ENCODE assay signal across 12 mouse cellular contexts in the genomic region with DNA sequence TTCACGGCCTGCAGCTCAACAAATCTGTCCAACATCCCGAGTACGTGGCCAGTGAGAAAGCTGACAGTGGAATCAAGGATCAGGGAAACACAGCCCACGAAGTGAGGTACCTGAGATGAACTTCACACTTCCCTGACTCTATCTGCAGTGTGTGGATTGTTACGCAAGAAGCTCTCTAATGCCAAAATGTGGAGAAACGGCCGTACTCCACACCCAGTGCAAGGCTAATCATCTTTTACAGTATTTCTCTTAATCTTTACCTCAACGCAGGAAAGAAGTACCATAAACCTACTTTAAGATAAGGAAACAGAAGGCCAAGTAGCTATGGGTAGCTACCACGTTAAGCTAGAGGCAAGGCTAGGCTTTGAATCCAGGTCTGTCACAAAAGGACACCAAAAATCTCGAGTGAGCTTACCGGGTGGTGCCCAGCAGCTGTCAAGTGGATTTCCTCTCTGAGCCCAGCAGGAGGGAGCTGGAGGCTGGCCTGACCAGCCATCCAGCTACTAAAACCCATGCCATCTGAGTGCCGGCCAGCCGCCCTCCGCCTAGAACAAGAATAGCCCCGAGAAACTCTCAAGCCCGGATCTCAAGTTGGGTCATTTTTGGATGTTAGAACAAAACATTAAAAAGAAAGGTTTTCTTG. TPM values are rescaled to one million over a fixed set of nuclear protein-coding genes. Genes with fewer than 3 reads are reported as not detected.
DNase-seq lines count a peak whose midpoint lies in the region; ATAC-seq and TF ChIP-seq lines count a peak whose summit lies in the region.
"Had no signal": no experiment of that assay in that cellular context is flagged by ENCODE, and none has a peak within 500 bp of the region (broad histone marks: within the 10 kb centered on the region; RNA-seq: fewer than 3 reads in every experiment).

No protein-coding gene starts in this region.

- no peaks in the 10 kb centered on the region for H3K9me3 ChIP-seq in neural tube, embryonic 15.5 days (replicated peaks)
- H3K9me3 ChIP-seq: megakaryocyte, embryonic 14.5 days; neural tube, embryonic 13.5 days had no signal

- H3K4me3 ChIP-seq in cerebellum, adult 2 months (replicated peaks; ENCODE audit: insufficient read depth, low read depth, low read length): no peak overlapping the region
- H3K4me3 ChIP-seq in neural tube, embryonic 15.5 days (replicated peaks): no peak overlapping the region
- H3K4me3 ChIP-seq: megakaryocyte, embryonic 14.5 days; neural tube, embryonic 13.5 days had no signal

- peaks cover 16% of the 10 kb centered on the region for H3K4me1 ChIP-seq in cerebellum, adult 2 months (ENCODE audit: control insufficient read depth, insufficient read depth, low read length)
- no peaks in the 10 kb centered on the region for H3K4me1 ChIP-seq in neural tube, embryonic 15.5 days
- H3K4me1 ChIP-seq: neural tube, embryonic 13.5 days had no signal

- TF ChIP-seq POLR2A in cerebellum, adult 2 months (IDR thresholded peaks at IDR 0.05; ENCODE audit: borderline replicate concordance, insufficient read depth, low read length): no peak

- TF ChIP-seq CTCF in cerebellum, adult 2 months (IDR thresholded peaks at IDR 0.05; ENCODE audit: borderline replicate concordance, insufficient read depth, low read depth, low read length): no peak

- DNase-seq in lung, adult 18-20 months: peak; percentile 23 to 24
- DNase-seq in lung, postnatal 4 days: no peak
- DNase-seq in cerebellum, adult 2 months: peak; percentile 63 to 75
- DNase-seq in gastrocnemius, postnatal 10 days: peak; percentile 46
- no peak for DNase-seq in yolk sac, embryonic 10.5 days (ENCODE audit: low spot score)
- DNase-seq: thymus, postnatal 14 days had no signal

- peak; percentile 74 for ATAC-seq in megakaryocyte progenitor cell, adult 5-6 weeks (replicated peaks; ENCODE audit: poor library complexity)
- ATAC-seq in monocyte, adult 5-6 weeks (replicated peaks; ENCODE audit: insufficient number of reproducible peaks, low FRiP score, low TSS enrichment, poor library complexity, severe bottlenecking): no peak
- ATAC-seq in neural tube, embryonic 15.5 days (ENCODE audit: low FRiP score): no peak

- peak overlapping the region; percentile 24; the same call in 1 of the 2 replicates for H3K27ac ChIP-seq in cerebellum, adult 2 months (ENCODE audit: insufficient read depth, low read length)
- H3K27ac ChIP-seq in neural tube, embryonic 15.5 days (replicated peaks): no peak overlapping the region
- H3K27ac ChIP-seq: neural tube, embryonic 13.5 days had no signal

- no peak overlapping the region for H3K4me2 ChIP-seq in neural tube, embryonic 15.5 days
- H3K4me2 ChIP-seq: neural tube, embryonic 13.5 days had no signal

- WGBS in cerebellum, adult 2 months: 19% methylated on average over 16 of the region's 16 CpGs
- 89% methylated on average over 16 of the region's 16 CpGs for WGBS in neural tube, embryonic 15.5 days

- H3K36me3 ChIP-seq in neural tube, embryonic 15.5 days: peaks cover 24% of the 10 kb centered on the region

- H3K9ac ChIP-seq in neural tube, embryonic 15.5 days (replicated peaks): no peak overlapping the region
- H3K9ac ChIP-seq: neural tube, embryonic 13.5 days had no signal

- no peaks in the 10 kb centered on the region for H3K27me3 ChIP-seq in cerebellum, adult 2 months (ENCODE audit: control insufficient read depth, insufficient read depth, low read length)
- no peaks in the 10 kb centered on the region for H3K27me3 ChIP-seq in neural tube, embryonic 15.5 days (replicated peaks)
- H3K27me3 ChIP-seq: megakaryocyte, embryonic 14.5 days; neural tube, embryonic 13.5 days had no signal

RNA-seq across cellular contexts. Expression of a gene that starts 27.0 kb away (rescaled TPM):
- polyA plus RNA-seq in cerebellum, adult 2 months (2012; rRNA removed): 95.8 and 102 TPM in 2 replicates
- total RNA-seq in gastrocnemius, postnatal 10 days (2021): 100 to 1,000 TPM in 1 of 2 experiments, 10 to 100 TPM in 1; 92.3 to 108 TPM
- 39.6 and 40.4 TPM in 2 replicates for total RNA-seq in megakaryocyte progenitor cell, adult 5-6 weeks (2015)
- total RNA-seq in megakaryocyte progenitor cell, adult 5-6 weeks (2017): 51.5 and 55.1 TPM in 2 replicates
- total RNA-seq in monocyte, adult 5-6 weeks (2017): 33.3 to 43.3 TPM (median 37.7 TPM) in 3 replicates
- polyA plus RNA-seq in neural tube, embryonic 15.5 days (2015; fragmentation: Nextera tagmentation; extraction: Ambion mirVana): 70.9 and 73.5 TPM in 2 replicates

RNA-seq across cellular contexts. Expression of a gene that starts 37.4 kb away (rescaled TPM):
- not detected in 2 replicates for polyA plus RNA-seq in cerebellum, adult 2 months (2012; rRNA removed)
- not detected for total RNA-seq in gastrocnemius, postnatal 10 days (2021)
- not detected in 2 replicates for total RNA-seq in megakaryocyte progenitor cell, adult 5-6 weeks (2015)
- not detected in 2 replicates for total RNA-seq in megakaryocyte progenitor cell, adult 5-6 weeks (2017)
- not detected in 3 replicates for total RNA-seq in monocyte, adult 5-6 weeks (2017)
- polyA plus RNA-seq in neural tube, embryonic 15.5 days (2015; fragmentation: Nextera tagmentation; extraction: Ambion mirVana): not detected in 2 replicates
- total RNA-seq: layer of hippocampus, adult 8-10 months had no signal
- polyA plus RNA-seq: neural tube, embryonic 13.5 days had no signal

RNA-seq across cellular contexts. Expression of a gene that starts 42.1 kb away (rescaled TPM):
- 0.14 and 0.21 TPM in 2 replicates for polyA plus RNA-seq in cerebellum, adult 2 months (2012; rRNA removed)
- under 1 TPM in 1 of 2 experiments, not detected in 1; 0.14 TPM for total RNA-seq in gastrocnemius, postnatal 10 days (2021)
- not detected in 2 replicates for total RNA-seq in megakaryocyte progenitor cell, adult 5-6 weeks (2015)
- not detected in 2 replicates for total RNA-seq in megakaryocyte progenitor cell, adult 5-6 weeks (2017)
- total RNA-seq in monocyte, adult 5-6 weeks (2017): not detected in 3 replicates
- polyA plus RNA-seq in neural tube, embryonic 15.5 days (2015; fragmentation: Nextera tagmentation; extraction: Ambion mirVana): 0.59 and 1.2 TPM in 2 replicates

RNA-seq across cellular contexts. Expression of a gene that starts 53.1 kb away (rescaled TPM):
- polyA plus RNA-seq in cerebellum, adult 2 months (2012; rRNA removed): 20.7 and 21.2 TPM in 2 replicates
- total RNA-seq in gastrocnemius, postnatal 10 days (2021): 10 to 100 TPM in 1 of 2 experiments, 1 to 10 TPM in 1; 7.8 to 11.7 TPM
- 9.6 and 12.7 TPM in 2 replicates for total RNA-seq in megakaryocyte progenitor cell, adult 5-6 weeks (2015)
- 30.7 and 44.6 TPM in 2 replicates for total RNA-seq in megakaryocyte progenitor cell, adult 5-6 weeks (2017)
- 67.3 to 170 TPM (median 77.6 TPM) in 3 replicates for total RNA-seq in monocyte, adult 5-6 weeks (2017)
- 13.4 and 16.7 TPM in 2 replicates for polyA plus RNA-seq in neural tube, embryonic 15.5 days (2015; fragmentation: Nextera tagmentation; extraction: Ambion mirVana)

Comparison
In these comparisons a context has a peak if more than half of its experiments do, and no peak if none do; other contexts are left out.
1. DNase-seq: peak in lung, adult 18-20 months (2 of 2), cerebellum, adult 2 months (2 of 2) and gastrocnemius, postnatal 10 days (single experiment); none in lung, postnatal 4 days (0 of 2) and yolk sac, embryonic 10.5 days (single experiment).